Mouse (Mus musculus) CH12.LX (cell line): Measurements from ENCODE around the gene Nr5a2. TPM values are rescaled to one million over a fixed set of nuclear protein-coding genes. Genes with fewer than 3 reads are reported as not detected.

Experiments
- DNase-seq: peaks from one replicate; pipeline ENCODE4 v3.0.0-alpha.2; 2013; ENCODE audit errors: extremely low read depth
- H3K27ac ChIP-seq: 2 replicates; pipeline ENCODE4 v1.5.1; 2012; ENCODE audit warnings: low read depth, mild to moderate bottlenecking, control low read depth, moderate library complexity; ENCODE audit not compliant: insufficient read depth
- H3K27me3 ChIP-seq: replicated peaks from 2 replicates; pipeline ENCODE3; 2012; ENCODE audit warnings: inconsistent platforms
- H3K36me3 ChIP-seq, 2 experiments: replicated peaks in 1 of 2; 2 replicates each; pipeline versions ENCODE3 to v1.6.1; 2012; ENCODE audit warnings: inconsistent platforms in 1 of 2, low read length in 1 of 2, mild to moderate bottlenecking in 1 of 2, mixed read lengths in 1 of 2, moderate library complexity in 1 of 2; ENCODE audit not compliant: control insufficient read depth in 1 of 2, insufficient read depth in 1 of 2
- H3K4me1 ChIP-seq, 2 experiments: 2 replicates each; pipeline ENCODE4 v1.6.1; 2012; ENCODE audit warnings: inconsistent platforms in 1 of 2, moderate library complexity in 1 of 2; ENCODE audit not compliant: insufficient read depth in 2 of 2, control insufficient read depth in 1 of 2
- H3K4me2 ChIP-seq: 2 replicates; pipeline ENCODE4 v1.6.1; 2012; ENCODE audit warnings: low read depth, mild to moderate bottlenecking, control low read depth; ENCODE audit not compliant: poor library complexity, insufficient read depth, severe bottlenecking
- H3K4me3 ChIP-seq, 3 experiments: fragments of 150-350 bp in 1 of 3; sonication (generic) in 1 of 3; replicated peaks in 1 of 3; 2 replicates each; pipeline versions ENCODE3 to v1.5.1; 2011 to 2012; ENCODE audit warnings: low read depth in 2 of 3, low read length in 2 of 3, mild to moderate bottlenecking in 2 of 3, moderate library complexity in 2 of 3, control low read depth in 1 of 3, improper control_type of control experiment in 1 of 3, inconsistent platforms in 1 of 3, mixed read lengths in 1 of 3; ENCODE audit not compliant: poor library complexity in 1 of 3
- H3K79me2 ChIP-seq: replicated peaks from 2 replicates; pipeline ENCODE4 v1.6.1; 2012; ENCODE audit warnings: mild to moderate bottlenecking, moderate library complexity; ENCODE audit not compliant: control insufficient read depth, poor library complexity, insufficient read depth, severe bottlenecking; ENCODE audit errors: extremely low read depth
- H3K9ac ChIP-seq: 2 replicates; pipeline ENCODE4 v1.6.1; 2012; ENCODE audit warnings: low read depth, mild to moderate bottlenecking, control low read depth, moderate library complexity; ENCODE audit not compliant: insufficient read depth
- H3K9me3 ChIP-seq: replicated peaks from 2 replicates; pipeline ENCODE3; 2012; ENCODE audit warnings: low read length, inconsistent platforms, mixed read lengths
- CHD2 ChIP-seq: IDR thresholded peaks from 2 replicates; pipeline ENCODE4 v1.6.1; 2011; ENCODE audit warnings: low read length, improper control_type of control experiment
- CTCF ChIP-seq, 2 experiments: IDR thresholded peaks in 1 of 2; conservative IDR thresholded peaks in 1 of 2; 2 replicates each; pipeline ENCODE4 v1.5.1; 2011 to 2012; ENCODE audit warnings: low read depth in 2 of 2, low read length in 2 of 2, improper control_type of control experiment in 1 of 2, inconsistent platforms in 1 of 2, mild to moderate bottlenecking in 1 of 2, moderate library complexity in 1 of 2
- E2F4 ChIP-seq: IDR thresholded peaks from 2 replicates; pipeline ENCODE4 v1.6.1; 2011; ENCODE audit warnings: low read depth, low read length, improper control_type of control experiment; ENCODE audit not compliant: insufficient replicate concordance
- ELF1 ChIP-seq: IDR thresholded peaks from 2 replicates; pipeline ENCODE4 v1.6.1; 2014; ENCODE audit warnings: low read depth, mild to moderate bottlenecking, inconsistent platforms, low read length, improper control_type of control experiment
- EP300 ChIP-seq: IDR thresholded peaks from 2 replicates; pipeline ENCODE4 v1.6.1; 2011; ENCODE audit warnings: low read length, improper control_type of control experiment
- HCFC1 ChIP-seq: IDR thresholded peaks from 2 replicates; pipeline ENCODE4 v1.6.1; 2012; ENCODE audit warnings: low read depth, mild to moderate bottlenecking, inconsistent platforms, low read length, improper control_type of control experiment
- IRF4 ChIP-seq: IDR thresholded peaks from 2 replicates; pipeline ENCODE4 v1.6.1; 2014; ENCODE audit warnings: low read depth, mild to moderate bottlenecking, inconsistent platforms, low read length, improper control_type of control experiment
- JUN ChIP-seq: IDR thresholded peaks from 2 replicates; pipeline ENCODE4 v1.6.1; 2011; ENCODE audit warnings: low read depth, mild to moderate bottlenecking, low read length, improper control_type of control experiment, moderate library complexity; ENCODE audit not compliant: insufficient read depth
- JUND ChIP-seq: conservative IDR thresholded peaks from 2 replicates; pipeline ENCODE4 v1.6.1; 2011; ENCODE audit warnings: low read depth, low read length, improper control_type of control experiment
- KAT2A ChIP-seq: IDR thresholded peaks from 2 replicates; pipeline ENCODE4 v1.6.1; 2012; ENCODE audit warnings: low read length, improper control_type of control experiment, inconsistent platforms; ENCODE audit not compliant: insufficient replicate concordance
- MAFK ChIP-seq: IDR thresholded peaks from 2 replicates; pipeline ENCODE4 v1.6.1; 2011; ENCODE audit warnings: low read length, improper control_type of control experiment; ENCODE audit not compliant: insufficient replicate concordance
- MAX ChIP-seq: IDR thresholded peaks from 2 replicates; pipeline ENCODE4 v1.6.1; 2011; ENCODE audit warnings: low read length, improper control_type of control experiment
- MAZ ChIP-seq: IDR thresholded peaks from 2 replicates; pipeline ENCODE4 v1.6.1; 2012; ENCODE audit warnings: low read depth, mild to moderate bottlenecking, inconsistent platforms, low read length, improper control_type of control experiment, moderate library complexity
- MEF2A ChIP-seq: IDR thresholded peaks from 2 replicates; pipeline ENCODE4 v1.6.1; 2014; ENCODE audit warnings: low read depth, mild to moderate bottlenecking, inconsistent platforms, low read length, improper control_type of control experiment, borderline replicate concordance
- MXI1 ChIP-seq: IDR thresholded peaks from 2 replicates; pipeline ENCODE4 v1.6.1; 2011; ENCODE audit warnings: mild to moderate bottlenecking, low read depth, low read length, improper control_type of control experiment
- MYC ChIP-seq: IDR thresholded peaks from 2 replicates; pipeline ENCODE4 v1.6.1; 2011; ENCODE audit warnings: low read depth, mild to moderate bottlenecking, improper control_type of control experiment, low read length
- NRF1 ChIP-seq: IDR thresholded peaks from 2 replicates; pipeline ENCODE4 v1.6.1; 2014; ENCODE audit warnings: low read depth, mild to moderate bottlenecking, inconsistent platforms, low read length, improper control_type of control experiment, moderate library complexity
- POLR2A ChIP-seq: IDR thresholded peaks from 2 replicates; pipeline ENCODE4 v1.6.1; 2011; ENCODE audit warnings: low read depth, mild to moderate bottlenecking, improper control_type of control experiment, low read length
- RAD21 ChIP-seq: IDR thresholded peaks from 2 replicates; pipeline ENCODE4 v1.6.1; 2011; ENCODE audit warnings: low read depth, mild to moderate bottlenecking, low read length, improper control_type of control experiment, moderate library complexity
- RCOR1 ChIP-seq: conservative IDR thresholded peaks from 2 replicates; pipeline ENCODE4 v1.6.1; 2012; ENCODE audit warnings: low read depth, mild to moderate bottlenecking, inconsistent platforms, low read length, improper control_type of control experiment
- TBP ChIP-seq: conservative IDR thresholded peaks from 2 replicates; pipeline ENCODE4 v1.6.1; 2011; ENCODE audit warnings: low read depth, low read length, improper control_type of control experiment
- TCF12 ChIP-seq: IDR thresholded peaks from 2 replicates; pipeline ENCODE4 v1.6.1; 2014; ENCODE audit warnings: low read depth, mild to moderate bottlenecking, inconsistent platforms, low read length, improper control_type of control experiment
- UBTF ChIP-seq: IDR thresholded peaks from 2 replicates; pipeline ENCODE4 v1.6.1; 2012; ENCODE audit warnings: low read depth, mild to moderate bottlenecking, inconsistent platforms, low read length, improper control_type of control experiment, moderate library complexity
- USF2 ChIP-seq: conservative IDR thresholded peaks from 2 replicates; pipeline ENCODE4 v1.6.1; 2011; ENCODE audit warnings: low read depth, low read length, improper control_type of control experiment
- ZMIZ1 ChIP-seq: IDR thresholded peaks from 2 replicates; pipeline ENCODE4 v1.6.1; 2012; ENCODE audit warnings: low read depth, mild to moderate bottlenecking, inconsistent platforms, low read length, improper control_type of control experiment
- ZNF384 ChIP-seq: IDR thresholded peaks from 2 replicates; pipeline ENCODE4 v1.6.1; 2012; ENCODE audit warnings: low read depth, low read length, improper control_type of control experiment, inconsistent platforms
- dilution Hi-C: fragments of 300-500 bp; cut with MboI; formaldehyde crosslinking; loops from 2 replicates; pipeline ENCODE4 v1.14.3; 2020; ENCODE audit warnings: low sequenced_read_pairs; ENCODE audit not compliant: extremely low pct_unique_long_range_greater_than_20kb, extremely low pct_ligation_motif_present
- in situ Hi-C: fragments of 300-500 bp; cut with MboI; formaldehyde crosslinking; loops from 3 replicates; pipeline ENCODE4 v1.14.3; 2019; ENCODE audit warnings: low sequenced_read_pairs, low pct_ligation_motif_present, low pct_unique_long_range_greater_than_20kb, mixed read lengths
- polyA plus RNA-seq: library from polyadenylated mRNA; unstranded; fragments of >175 nt; gene quantifications from 2 replicates; pipeline ENCODE4 v1.2.1, GENCODE M21; 2012; ENCODE audit warnings: low read depth; ENCODE audit not compliant: insufficient read length
- total RNA-seq, 2 experiments: library from RNA; depleted of rRNA; stranded (reverse); fragments of 300-350 nt in 1 of 2; fragments of >200 nt in 1 of 2; gene quantifications; 2 replicates each; pipeline ENCODE4 v1.2.3; 2012 to 2014

Gene Nr5a2
- total and polyA plus RNA-seq, 3 experiments = 0.47 to 1.3 (median 0.77) TPM

DNA sequence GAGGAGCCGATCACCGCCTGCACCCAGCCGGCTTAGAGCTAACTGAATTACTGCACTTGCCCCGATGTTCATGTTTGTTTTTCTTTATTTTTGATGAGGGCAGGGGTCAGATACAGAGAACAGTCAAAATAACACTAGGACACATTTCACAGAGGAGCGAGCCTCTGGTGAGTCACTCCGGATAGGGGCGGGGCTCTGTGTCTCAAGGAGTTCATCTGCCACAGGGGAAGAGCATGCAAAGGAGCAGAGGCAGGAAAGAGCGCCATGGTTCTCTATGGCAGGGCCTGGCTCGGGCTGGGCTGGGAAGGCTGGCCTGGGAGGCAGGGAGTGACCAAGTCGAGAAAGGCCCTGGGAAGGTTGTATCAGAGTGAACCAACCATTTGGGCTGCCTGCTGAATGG, 121.0 kb downstream of the Nr5a2 start:
- Histone ChIP-seq H3K4me3 (no peak overlapping the region), H3K27me3 (no peaks in the 10 kb centered on the region), H3K36me3 (no peaks in the 10 kb centered on the region), H3K9me3 (no peaks in the 10 kb centered on the region), H3K27ac (no peak overlapping the region), H3K4me2 (no peak overlapping the region), H3K79me2 (no peaks in the 10 kb centered on the region), H3K9ac (no peak overlapping the region), H3K4me1 (peaks cover 0 to 17% of the 10 kb centered on the region in 2 experiments; a peak in 2 of 4 replicates)
- in situ Hi-C loops = no loop called here
- TF ChIP-seq JUND (no peak), MAFK (no peak), ZNF384 (no peak), TBP (no peak), TCF12 (no peak), E2F4 (no peak), MYC (no peak), IRF4 (no peak), NRF1 (no peak), EP300 (no peak), UBTF (no peak), POLR2A (no peak), RCOR1 (no peak), MAZ (no peak), MXI1 (no peak)
- dilution Hi-C loops = no loop called here
- no peak for DNase-seq

GRCm38 (mm10) chr1:136832305-136833152, 127.7 kb downstream of the Nr5a2 start:
- no peak for TF ChIP-seq MYC
- no peak for TF ChIP-seq CHD2
- no peak for TF ChIP-seq USF2
- no peak for TF ChIP-seq MAX
- TF ChIP-seq NRF1 = no peak
- no peak for TF ChIP-seq ZMIZ1
- no peak for TF ChIP-seq ZNF384
- no peak for TF ChIP-seq ELF1
- no peak for TF ChIP-seq JUN
- TF ChIP-seq CTCF (conservative IDR thresholded peaks at IDR 0.05 in 1 of 2, IDR thresholded peaks at IDR 0.05 in 1 of 2; ENCODE audit: low read depth in 2 of 2, low read length in 2 of 2) = no peak
- no peak for TF ChIP-seq POLR2A
- TF ChIP-seq MAFK = no peak
- TF ChIP-seq KAT2A = no peak
- no peak for TF ChIP-seq HCFC1
- no peak for TF ChIP-seq RAD21
- TF ChIP-seq EP300 = no peak
- TF ChIP-seq MEF2A = no peak
- TF ChIP-seq TBP = no peak
- no peak for TF ChIP-seq RCOR1
- TF ChIP-seq TCF12 = no peak
- TF ChIP-seq, all 38 proteins: peak for 0
- H3K4me2 ChIP-seq = no peak overlapping the region
- in situ Hi-C loops (no loop called here), dilution Hi-C loops (no loop called here)
- H3K36me3 ChIP-seq = no peaks in the 10 kb centered on the region
- H3K79me2 ChIP-seq = no peaks in the 10 kb centered on the region
- H3K27me3 ChIP-seq = no peaks in the 10 kb centered on the region
- H3K4me1 ChIP-seq = peaks cover 9 to 36% of the 10 kb centered on the region in 2 experiments
- no peak overlapping the region for H3K27ac ChIP-seq
- H3K4me3 ChIP-seq = no peak overlapping the region
- H3K9ac ChIP-seq = no peak overlapping the region
- DNase-seq = no peak
- peaks cover 7% of the 10 kb centered on the region for H3K9me3 ChIP-seq
